Mouse (Mus musculus): ENCODE data around the gene Coq8b. TPM values are rescaled to one million over a fixed set of nuclear protein-coding genes. Genes with fewer than 3 reads are reported as not detected.

The Coq8b gene
- polyA plus RNA-seq, 1 experiment from 2014 or later: 15.1 TPM

- Histone ChIP-seq H3K4me3 (ENCODE audit: low read depth, low read length) (no peak overlapping the region), H3K27me3 (ENCODE audit: control insufficient read depth, insufficient read depth, low read length) (no peaks in the 10 kb centered on the region), H3K4me1 (replicated peaks; ENCODE audit: control insufficient read depth, insufficient read depth, low read length) (peaks cover 9% of the 10 kb centered on the region; the same call in 1 of the 2 replicates), H3K27ac (ENCODE audit: low read depth, low read length) (no peak overlapping the region), H3K4me2 (ENCODE audit: low read depth, low read length, severe bottlenecking) (no peak overlapping the region), H3K9me3 (ENCODE audit: control insufficient read depth, low read length) (no peaks in the 10 kb centered on the region), H3K36me3 (ENCODE audit: control insufficient read depth, insufficient read depth, low read length) (peaks cover 1% of the 10 kb centered on the region; the same call in 1 of the 2 replicates), H3K9ac (ENCODE audit: low read length) (no peak overlapping the region)
- DNase-seq (ENCODE audit: low spot score) (no peak), ATAC-seq (replicated peaks; ENCODE audit: low FRiP score) (no peak)
- WGBS: 93% methylated on average over 8 of the region's 8 CpGs
These were observed 35.2 kb upstream of the Coq8b start for GRCm38 (mm10) chr7:27197634-27198033.

DNA sequence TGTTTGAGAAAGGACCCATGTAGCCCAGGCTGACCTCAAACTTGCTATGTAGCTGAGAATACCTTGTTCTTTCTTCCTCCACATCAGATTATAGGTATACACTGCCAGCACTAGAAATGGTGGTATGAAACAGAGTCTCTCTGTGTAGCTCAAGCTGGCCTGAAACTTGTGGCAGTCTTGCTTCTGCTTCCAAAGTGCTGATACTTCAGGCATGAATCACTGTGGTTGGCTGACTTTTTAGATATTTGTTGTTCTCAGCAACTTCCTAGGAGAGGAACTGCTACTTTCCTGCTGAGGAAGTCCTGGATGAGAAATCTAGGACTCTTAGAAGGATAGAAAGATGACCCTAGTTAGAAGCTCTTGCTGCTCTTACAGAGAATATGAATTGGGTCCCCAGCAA is 34.5 kb upstream of the Coq8b start:
- no peaks in the 10 kb centered on the region for H3K27me3 ChIP-seq (ENCODE audit: control insufficient read depth, insufficient read depth, low read length)
- no peak for ATAC-seq (replicated peaks; ENCODE audit: low FRiP score)
- H3K4me3 ChIP-seq (ENCODE audit: low read depth, low read length): no peak overlapping the region
- DNase-seq (ENCODE audit: low spot score): no peak
- peaks cover 9% of the 10 kb centered on the region; the same call in 1 of the 2 replicates for H3K4me1 ChIP-seq (replicated peaks; ENCODE audit: control insufficient read depth, insufficient read depth, low read length)
- no peak overlapping the region for H3K27ac ChIP-seq (ENCODE audit: low read depth, low read length)
- peaks cover 1% of the 10 kb centered on the region; the same call in 1 of the 2 replicates for H3K36me3 ChIP-seq (ENCODE audit: control insufficient read depth, insufficient read depth, low read length)
- no peak overlapping the region for H3K4me2 ChIP-seq (ENCODE audit: low read depth, low read length, severe bottlenecking)
- H3K9ac ChIP-seq (ENCODE audit: low read length): no peak overlapping the region
- no peaks in the 10 kb centered on the region for H3K9me3 ChIP-seq (ENCODE audit: control insufficient read depth, low read length)

DNA sequence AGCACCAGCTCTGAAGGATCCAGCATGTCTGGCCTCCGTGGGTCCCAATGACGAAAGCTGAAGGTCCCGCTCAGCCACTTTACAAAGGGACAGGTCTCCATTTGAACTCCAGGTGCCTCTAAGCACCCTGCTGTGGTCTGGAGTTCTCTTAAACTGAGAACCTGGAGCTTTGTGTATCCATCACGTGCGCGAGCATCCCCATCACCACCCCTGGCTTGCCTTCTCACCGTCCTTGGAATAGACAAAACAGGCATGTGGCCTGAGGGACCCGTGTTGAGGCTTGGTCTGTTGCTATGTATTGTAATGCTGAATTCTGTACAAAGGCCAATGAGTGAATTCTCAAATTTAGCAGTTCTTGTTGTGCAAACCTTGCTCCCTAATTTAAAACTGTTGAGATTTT is 34.0 kb upstream of the Coq8b start:
- 0 out of 2 replicates have a peak, but pooled peaks cover 2% of the 10 kb centered on the region for H3K36me3 ChIP-seq (ENCODE audit: control insufficient read depth, insufficient read depth, low read length)

GRCm38 (mm10) chr7:27203730-27204449 is 28.9 kb upstream of the Coq8b start:
- no peak overlapping the region for H3K9ac ChIP-seq (ENCODE audit: low read length)
- no peak overlapping the region for H3K27ac ChIP-seq (ENCODE audit: low read depth, low read length)
- no peaks in the 10 kb centered on the region for H3K9me3 ChIP-seq (ENCODE audit: control insufficient read depth, low read length)
- WGBS: 94% methylated on average over 8 of the region's 8 CpGs
- no peaks in the 10 kb centered on the region for H3K4me1 ChIP-seq (replicated peaks; ENCODE audit: control insufficient read depth, insufficient read depth, low read length)
- peaks cover 2% of the 10 kb centered on the region; the same call in 1 of the 2 replicates for H3K36me3 ChIP-seq (ENCODE audit: control insufficient read depth, insufficient read depth, low read length)
- H3K4me2 ChIP-seq (ENCODE audit: low read depth, low read length, severe bottlenecking): no peak overlapping the region
- H3K27me3 ChIP-seq (ENCODE audit: control insufficient read depth, insufficient read depth, low read length): no peaks in the 10 kb centered on the region
- no peak for DNase-seq (ENCODE audit: low spot score)
- ATAC-seq (replicated peaks; ENCODE audit: low FRiP score): no peak
- H3K4me3 ChIP-seq (ENCODE audit: low read depth, low read length): no peak overlapping the region

More for the DNA sequence above, 34.0 kb upstream of the Coq8b start:
- DNase-seq (ENCODE audit: low spot score) (no peak), ATAC-seq (replicated peaks; ENCODE audit: low FRiP score) (no peak)
- Histone ChIP-seq H3K9me3 (ENCODE audit: control insufficient read depth, low read length) (no peaks in the 10 kb centered on the region), H3K9ac (ENCODE audit: low read length) (no peak overlapping the region), H3K4me3 (ENCODE audit: low read depth, low read length) (no peak overlapping the region), H3K4me2 (ENCODE audit: low read depth, low read length, severe bottlenecking) (no peak overlapping the region), H3K27ac (ENCODE audit: low read depth, low read length) (no peak overlapping the region), H3K27me3 (ENCODE audit: control insufficient read depth, insufficient read depth, low read length) (no peaks in the 10 kb centered on the region), H3K4me1 (replicated peaks; ENCODE audit: control insufficient read depth, insufficient read depth, low read length) (peaks cover 7% of the 10 kb centered on the region; the same call in 1 of the 2 replicates)
- 94% methylated on average over 8 of the region's 8 CpGs for WGBS

GRCm38 (mm10) chr7:27212626-27213025 is 20.2 kb upstream of the Coq8b start:
- DNase-seq (ENCODE audit: low spot score) (no peak), ATAC-seq (replicated peaks; ENCODE audit: low FRiP score) (no peak)
- Histone ChIP-seq H3K36me3 (ENCODE audit: control insufficient read depth, insufficient read depth, low read length) (peaks cover 4% of the 10 kb centered on the region; the same call in 1 of the 2 replicates), H3K27ac (ENCODE audit: low read depth, low read length) (no peak overlapping the region), H3K9me3 (ENCODE audit: control insufficient read depth, low read length) (no peaks in the 10 kb centered on the region), H3K27me3 (ENCODE audit: control insufficient read depth, insufficient read depth, low read length) (no peaks in the 10 kb centered on the region), H3K4me2 (ENCODE audit: low read depth, low read length, severe bottlenecking) (no peak overlapping the region), H3K9ac (ENCODE audit: low read length) (no peak overlapping the region), H3K4me3 (ENCODE audit: low read depth, low read length) (no peak overlapping the region), H3K4me1 (replicated peaks; ENCODE audit: control insufficient read depth, insufficient read depth, low read length) (no peaks in the 10 kb centered on the region)
- WGBS: 82% methylated on average over 2 of the region's 2 CpGs

DNA sequence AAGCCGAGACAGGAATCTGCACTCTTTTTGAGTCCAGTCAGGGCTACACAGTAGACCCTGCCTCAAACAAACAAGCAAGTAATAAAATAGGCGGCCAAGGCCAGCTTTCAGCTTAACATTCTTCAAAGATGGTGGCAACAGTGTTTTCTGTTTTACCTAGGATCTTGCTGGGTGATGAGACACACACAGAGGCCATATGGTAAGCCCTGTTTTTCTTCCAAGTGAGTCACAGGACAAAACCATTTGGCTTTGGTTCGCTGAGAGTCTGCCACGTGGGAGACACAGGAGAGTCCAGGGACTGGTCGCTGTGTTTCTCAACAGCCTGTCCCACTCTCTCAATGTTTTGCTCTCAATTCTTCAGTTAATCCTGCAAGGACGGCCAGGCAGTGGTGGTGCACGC is 14.2 kb upstream of the Coq8b start:
- Histone ChIP-seq H3K4me3 (ENCODE audit: low read depth, low read length) (no peak overlapping the region), H3K4me2 (ENCODE audit: low read depth, low read length, severe bottlenecking) (no peak overlapping the region), H3K36me3 (ENCODE audit: control insufficient read depth, insufficient read depth, low read length) (no peaks in the 10 kb centered on the region; the same call in 1 of the 2 replicates), H3K9me3 (ENCODE audit: control insufficient read depth, low read length) (no peaks in the 10 kb centered on the region), H3K4me1 (replicated peaks; ENCODE audit: control insufficient read depth, insufficient read depth, low read length) (no peaks in the 10 kb centered on the region), H3K27ac (ENCODE audit: low read depth, low read length) (no peak overlapping the region), H3K27me3 (ENCODE audit: control insufficient read depth, insufficient read depth, low read length) (no peaks in the 10 kb centered on the region), H3K9ac (ENCODE audit: low read length) (no peak overlapping the region)
- DNase-seq (ENCODE audit: low spot score): no peak
- 95% methylated on average over 7 of the region's 7 CpGs for WGBS
- ATAC-seq (replicated peaks; ENCODE audit: low FRiP score): no peak

GRCm38 (mm10) chr7:27219937-27220336 is 12.9 kb upstream of the Coq8b start:
- H3K27ac ChIP-seq (ENCODE audit: low read depth, low read length): no peak overlapping the region
- no peak overlapping the region for H3K4me2 ChIP-seq (ENCODE audit: low read depth, low read length, severe bottlenecking)
- no peaks in the 10 kb centered on the region; the same call in 1 of the 2 replicates for H3K4me1 ChIP-seq (replicated peaks; ENCODE audit: control insufficient read depth, insufficient read depth, low read length)
- H3K36me3 ChIP-seq (ENCODE audit: control insufficient read depth, insufficient read depth, low read length): no peaks in the 10 kb centered on the region; the same call in 1 of the 2 replicates
- H3K9ac ChIP-seq (ENCODE audit: low read length): no peak overlapping the region
- no peak for ATAC-seq (replicated peaks; ENCODE audit: low FRiP score)
- no peak for DNase-seq (ENCODE audit: low spot score)
- no peaks in the 10 kb centered on the region for H3K27me3 ChIP-seq (ENCODE audit: control insufficient read depth, insufficient read depth, low read length)
- no peak overlapping the region for H3K4me3 ChIP-seq (ENCODE audit: low read depth, low read length)
- H3K9me3 ChIP-seq (ENCODE audit: control insufficient read depth, low read length): no peaks in the 10 kb centered on the region
- WGBS: 86% methylated on average over 11 of the region's 11 CpGs

GRCm38 (mm10) chr7:27221939-27222338 is 10.9 kb upstream of the Coq8b start:
- H3K27ac ChIP-seq (ENCODE audit: low read depth, low read length): no peak overlapping the region
- H3K4me1 ChIP-seq (replicated peaks; ENCODE audit: control insufficient read depth, insufficient read depth, low read length): peaks cover 4% of the 10 kb centered on the region; the same call in 1 of the 2 replicates
- no peaks in the 10 kb centered on the region for H3K9me3 ChIP-seq (ENCODE audit: control insufficient read depth, low read length)
- no peak overlapping the region for H3K4me2 ChIP-seq (ENCODE audit: low read depth, low read length, severe bottlenecking)
- ATAC-seq (replicated peaks; ENCODE audit: low FRiP score) (no peak), DNase-seq (ENCODE audit: low spot score) (no peak)
- H3K4me3 ChIP-seq (ENCODE audit: low read depth, low read length): no peak overlapping the region
- WGBS: 92% methylated on average over 6 of the region's 6 CpGs
- no peaks in the 10 kb centered on the region for H3K27me3 ChIP-seq (ENCODE audit: control insufficient read depth, insufficient read depth, low read length)
- H3K36me3 ChIP-seq (ENCODE audit: control insufficient read depth, insufficient read depth, low read length): no peaks in the 10 kb centered on the region; the same call in 1 of the 2 replicates
- H3K9ac ChIP-seq (ENCODE audit: low read length): no peak overlapping the region

DNA sequence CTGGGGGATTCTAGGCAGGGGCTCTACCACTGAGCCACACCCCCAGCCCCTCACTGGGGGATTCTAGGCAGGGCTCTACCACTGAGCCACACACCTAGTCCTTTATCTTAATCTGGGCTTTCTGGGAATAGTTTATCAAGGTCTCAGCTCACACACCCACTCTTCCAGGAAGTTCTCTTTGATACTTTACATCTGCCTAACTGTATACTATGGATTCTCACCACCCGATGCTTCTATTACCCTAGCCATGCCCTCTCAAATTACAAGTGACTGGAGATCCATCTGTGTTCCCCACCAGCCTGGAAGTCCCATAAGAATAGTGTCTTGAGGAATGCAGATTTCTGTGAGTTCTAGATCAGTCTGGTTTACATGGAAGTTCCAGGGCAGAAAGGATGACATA is 10.3 kb upstream of the Coq8b start:
- peaks cover 10% of the 10 kb centered on the region for H3K4me1 ChIP-seq (replicated peaks; ENCODE audit: control insufficient read depth, insufficient read depth, low read length)
- WGBS: 80% methylated on average over 1 of the region's 1 CpGs
- no peak for ATAC-seq (replicated peaks; ENCODE audit: low FRiP score)
- H3K9ac ChIP-seq (ENCODE audit: low read length): no peak overlapping the region
- H3K27ac ChIP-seq (ENCODE audit: low read depth, low read length): no peak overlapping the region
- no peak overlapping the region for H3K4me2 ChIP-seq (ENCODE audit: low read depth, low read length, severe bottlenecking)
- no peaks in the 10 kb centered on the region; the same call in 1 of the 2 replicates for H3K36me3 ChIP-seq (ENCODE audit: control insufficient read depth, insufficient read depth, low read length)
- no peak for DNase-seq (ENCODE audit: low spot score)
- no peak overlapping the region for H3K4me3 ChIP-seq (ENCODE audit: low read depth, low read length)
- no peaks in the 10 kb centered on the region for H3K9me3 ChIP-seq (ENCODE audit: control insufficient read depth, low read length)
- no peaks in the 10 kb centered on the region for H3K27me3 ChIP-seq (ENCODE audit: control insufficient read depth, insufficient read depth, low read length)

Data from forebrain, embryonic 11.5 days (tissue).